Mouse (Mus musculus) CD4-positive helper T cell, adult 2 months (primary cell): ENCODE results near the gene Slc16a12.
A peak's percentile ranks its signal among the peaks of the same experiment; 100 is the strongest.
"Not testable (repeated sequence)": the region's sequence is repeated elsewhere in the genome, so short reads cannot be mapped to it uniquely, and the experiment has no call there.

Source experiments
- DNase-seq: peaks from one replicate; pipeline ENCODE4 v3.0.0-alpha.2; 2012; ENCODE audit warnings: low read depth, missing footprints, low spot score

Gene Slc16a12

GRCm38 (mm10) chr19:34746688-34747504, at the start of gene Slc16a12:
Gene Slc16a12, minus strand, starts transcription at chr19:34747289.
- DNase-seq, result no peak

GRCm38 (mm10) chr19:34796396-34796795, 49.3 kb upstream of the Slc16a12 start:
- DNase-seq, result no peak

- DNase-seq, result no peak
Observed at GRCm38 (mm10) chr19:34782491-34782890, 35.4 kb upstream of the Slc16a12 start.

GRCm38 (mm10) chr19:34778993-34779392, 31.9 kb upstream of the Slc16a12 start:
- no peak for DNase-seq

GRCm38 (mm10) chr19:34778098-34778497, 31.0 kb upstream of the Slc16a12 start:
- DNase-seq, result no peak

- peak; percentile 22 for DNase-seq
Observed at GRCm38 (mm10) chr19:34772775-34773174, 25.7 kb upstream of the Slc16a12 start.

- DNase-seq, result no peak
Observed at GRCm38 (mm10) chr19:34770764-34771163, 23.7 kb upstream of the Slc16a12 start.

GRCm38 (mm10) chr19:34758754-34759153, 11.7 kb upstream of the Slc16a12 start:
- DNase-seq, result no peak

GRCm38 (mm10) chr19:34756561-34757240, 9.6 kb upstream of the Slc16a12 start:
- no peak for DNase-seq

- no peak for DNase-seq
Observed at GRCm38 (mm10) chr19:34755680-34756079, 8.6 kb upstream of the Slc16a12 start.

GRCm38 (mm10) chr19:34753243-34753642, 6.2 kb upstream of the Slc16a12 start:
- no peak for DNase-seq

- DNase-seq, result no peak
Observed at GRCm38 (mm10) chr19:34752391-34753092, 5.5 kb upstream of the Slc16a12 start.

- no peak for DNase-seq
Observed at GRCm38 (mm10) chr19:34751150-34751549, 4.1 kb upstream of the Slc16a12 start.

- no peak for DNase-seq
Observed at GRCm38 (mm10) chr19:34748992-34749391, 1.9 kb upstream of the Slc16a12 start.

- not testable (repeated sequence) for DNase-seq
Observed at GRCm38 (mm10) chr19:34747969-34748368, 880 bp upstream of the Slc16a12 start.

GRCm38 (mm10) chr19:34746201-34746600, 888 bp downstream of the Slc16a12 start:
- DNase-seq, result no peak

- no peak for DNase-seq
Observed at GRCm38 (mm10) chr19:34745012-34745411, 2.1 kb downstream of the Slc16a12 start.

GRCm38 (mm10) chr19:34737916-34738315, 9.2 kb downstream of the Slc16a12 start:
- DNase-seq, result no peak

GRCm38 (mm10) chr19:34735900-34736299, 11.2 kb downstream of the Slc16a12 start:
- no peak for DNase-seq

- no peak for DNase-seq
Observed at GRCm38 (mm10) chr19:34733020-34733419, 14.1 kb downstream of the Slc16a12 start.

GRCm38 (mm10) chr19:34731356-34731755, 15.7 kb downstream of the Slc16a12 start:
- no peak for DNase-seq

GRCm38 (mm10) chr19:34730584-34730983, 16.5 kb downstream of the Slc16a12 start:
- no peak for DNase-seq
